Mouse (Mus musculus) bone marrow, adult 2 months (tissue): Measurements from ENCODE around the gene Plekha3. TPM values are rescaled to one million over a fixed set of nuclear protein-coding genes. Genes with fewer than 3 reads are reported as not detected.

Experiments
- H3K27ac ChIP-seq: fragments of 200-500 bp; 2 replicates; pipeline ENCODE4 v1.5.1; 2012; ENCODE audit warnings: low read depth, mild to moderate bottlenecking, control low read depth, inconsistent platforms, low read length; ENCODE audit not compliant: control insufficient read depth, poor library complexity, insufficient read depth
- H3K4me1 ChIP-seq: fragments of 200-500 bp; 2 replicates; pipeline ENCODE4 v1.6.1; 2011; ENCODE audit warnings: low read length; ENCODE audit not compliant: control insufficient read depth, insufficient read depth
- H3K4me3 ChIP-seq: fragments of 200-500 bp; replicated peaks from 2 replicates; pipeline ENCODE3; 2011; ENCODE audit warnings: mild to moderate bottlenecking, low read depth, low read length, control low read depth; ENCODE audit not compliant: control insufficient read depth
- CTCF ChIP-seq: fragments of 200-500 bp; IDR thresholded peaks from 2 replicates; pipeline ENCODE4 v1.5.1; 2011; ENCODE audit warnings: low read length, control low read depth; ENCODE audit not compliant: control insufficient read depth, insufficient read depth
- POLR2A ChIP-seq: fragments of 200-500 bp; IDR thresholded peaks from 2 replicates; pipeline ENCODE4 v1.6.1; 2011; ENCODE audit warnings: low read depth, mild to moderate bottlenecking, control low read depth, low read length, borderline replicate concordance; ENCODE audit not compliant: control insufficient read depth
- WGBS: fragments of 180-500 bp; shearing (Covaris S2); methylation state at CpG from one replicate; pipeline ENCODE4 v1.1.7; 2018; 5-methylcytosine and 5-hydroxymethylcytosine counted together
- polyA plus RNA-seq: library from polyadenylated mRNA; stranded (reverse); fragments of >200 nt; gene quantifications from 2 replicates; pipeline ENCODE4 v1.2.4, GENCODE M21; 2011; ENCODE audit warnings: low replicate concordance; ENCODE audit not compliant: missing spikeins, insufficient read depth, insufficient read length

Gene Plekha3
- 6.1 and 8.5 TPM in 2 replicates for polyA plus RNA-seq

DNA sequence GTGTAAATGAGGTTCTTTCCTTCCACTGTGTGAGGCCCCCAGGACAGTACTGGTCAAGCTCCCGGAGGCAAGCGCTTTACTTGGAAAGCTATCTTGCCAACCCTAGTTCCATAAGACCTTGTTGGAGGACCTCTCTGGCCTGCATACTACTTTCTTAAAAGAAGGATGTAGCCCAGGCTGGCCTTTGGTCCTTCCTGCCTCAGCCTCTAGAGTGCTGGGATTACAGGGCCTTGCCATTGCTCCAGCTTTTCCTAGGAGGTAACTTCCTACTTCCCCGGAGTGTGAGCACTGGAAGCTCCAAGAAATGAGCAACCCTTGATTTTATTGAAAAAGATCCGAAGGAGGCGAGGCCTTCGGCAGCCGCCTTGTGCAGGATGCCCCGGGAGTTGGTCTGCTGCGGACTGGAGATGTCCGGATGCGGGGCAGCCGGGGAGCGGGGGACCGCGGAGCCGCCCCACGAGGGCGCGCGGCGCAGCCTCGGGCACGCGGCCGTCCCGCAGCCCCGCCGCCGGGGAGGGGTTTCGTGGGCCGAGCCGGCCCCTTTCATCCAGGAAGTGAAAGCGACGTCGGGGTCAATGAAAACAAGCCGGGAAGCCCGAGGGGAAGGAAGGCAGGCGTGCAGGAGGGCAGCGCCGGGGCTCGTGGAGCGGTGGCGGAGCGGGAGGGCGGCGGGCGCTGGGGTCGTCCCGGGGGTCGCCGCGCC is at the start of gene Plekha3:
Gene Plekha3 (plus strand): TSS at position 557 of the 703 bp plus-strand sequence.
- peak within 1 kb of the TSS; percentile 81 for H3K4me3 ChIP-seq
- H3K27ac ChIP-seq, result peak within 1 kb of the TSS; percentile 36
- WGBS, result 3% methylated on average over 50 of the region's 52 CpGs
- no peaks in the 10 kb centered on the region; the same call in 1 of the 2 replicates for H3K4me1 ChIP-seq
- TF ChIP-seq CTCF (no peak), POLR2A (peak; percentile 73; the same call in 1 of the 2 replicates)

DNA sequence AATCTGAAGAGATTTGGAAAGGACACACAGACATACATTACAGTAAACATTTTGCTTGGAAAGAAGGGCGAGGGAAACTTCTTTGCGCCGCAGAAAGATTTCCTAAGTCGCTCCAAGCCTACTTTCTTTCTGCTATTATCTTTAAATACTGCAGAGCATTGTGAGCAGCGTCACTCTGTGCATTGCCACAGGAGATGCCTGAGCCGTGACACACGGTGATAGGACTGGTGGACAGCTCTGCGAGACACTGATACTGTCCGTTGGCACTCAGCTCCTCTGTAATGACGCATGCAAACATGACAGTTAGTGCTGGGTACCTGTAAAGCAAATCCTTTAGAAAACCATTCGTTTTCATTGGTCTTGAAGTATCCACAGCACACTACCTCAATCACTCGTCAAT is 44.8 kb upstream of the Plekha3 start:
- 86% methylated on average over 12 of the region's 12 CpGs for WGBS
- H3K4me3 ChIP-seq, result no peak overlapping the region
- TF ChIP-seq POLR2A (no peak), CTCF (no peak)

DNA sequence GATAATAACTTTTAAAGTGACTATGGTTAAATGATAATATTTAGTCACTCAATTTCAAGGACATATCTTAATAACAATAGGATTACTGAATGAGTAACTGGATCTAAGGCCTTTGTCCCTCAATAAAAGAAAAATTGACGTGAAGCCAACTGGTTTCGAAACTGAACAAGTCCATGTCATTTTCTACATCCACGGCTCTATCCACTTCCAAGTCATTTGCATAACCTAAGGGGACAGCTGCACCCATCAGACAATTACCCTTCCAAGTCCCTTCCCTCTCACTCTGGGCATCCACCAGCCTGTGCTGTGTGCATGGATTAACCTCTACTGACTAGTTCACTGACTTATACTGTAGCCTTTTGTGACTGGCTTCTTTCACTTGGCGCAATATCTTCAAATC is 43.5 kb upstream of the Plekha3 start:
- TF ChIP-seq POLR2A, result no peak
- no peak for TF ChIP-seq CTCF
- WGBS, result 82% methylated on average over 4 of the region's 4 CpGs
- H3K4me1 ChIP-seq, result no peaks in the 10 kb centered on the region
- H3K4me3 ChIP-seq, result no peak overlapping the region
- no peak overlapping the region for H3K27ac ChIP-seq

More for the DNA sequence above, 44.8 kb upstream of the Plekha3 start:
- Histone ChIP-seq H3K4me1 (no peaks in the 10 kb centered on the region), H3K27ac (no peak overlapping the region)

DNA sequence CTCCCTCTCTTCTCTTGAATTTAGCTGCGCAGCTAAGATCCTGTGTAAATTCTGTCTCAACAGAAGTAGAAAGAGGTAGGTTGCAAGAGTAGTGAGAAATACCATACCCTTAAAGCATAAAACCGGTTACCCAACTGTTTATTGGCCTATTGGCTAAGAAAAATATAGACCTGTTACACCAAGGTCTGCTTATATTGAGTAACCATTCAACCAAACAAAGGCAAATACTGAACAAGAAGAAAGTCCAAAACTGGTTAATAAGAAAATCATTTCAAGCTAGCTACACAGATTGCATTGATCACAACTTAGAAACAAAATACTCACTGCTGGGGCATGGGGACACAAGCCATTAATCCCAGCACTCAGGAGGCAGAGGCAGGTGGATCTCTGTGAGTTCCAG is 35.4 kb upstream of the Plekha3 start:
- 77% methylated on average over 2 of the region's 2 CpGs for WGBS
- Histone ChIP-seq H3K4me3 (no peak overlapping the region), H3K27ac (no peak overlapping the region), H3K4me1 (no peaks in the 10 kb centered on the region)
- no peak for TF ChIP-seq CTCF

DNA sequence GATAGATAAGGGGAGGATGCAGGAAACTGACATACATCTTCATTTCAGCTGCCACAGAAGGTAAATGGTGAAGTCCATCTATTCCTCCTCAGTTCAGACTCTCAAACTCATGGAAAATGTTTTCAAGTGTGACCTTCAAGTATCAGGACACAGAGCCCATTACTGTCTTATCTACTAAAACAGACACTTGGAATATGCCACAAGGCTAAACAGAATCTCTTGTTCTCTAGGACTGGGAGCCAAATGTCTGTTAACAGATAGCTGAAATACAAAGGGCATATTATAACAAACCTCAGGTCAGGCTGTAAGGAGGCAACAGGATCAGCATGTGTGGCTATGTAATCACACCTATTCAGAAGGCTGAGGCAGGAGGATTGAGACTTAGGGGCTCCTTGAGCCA is 31.3 kb upstream of the Plekha3 start:
- Histone ChIP-seq H3K4me1 (no peaks in the 10 kb centered on the region), H3K27ac (no peak overlapping the region), H3K4me3 (no peak overlapping the region)
- no peak for TF ChIP-seq POLR2A
- TF ChIP-seq CTCF, result no peak

DNA sequence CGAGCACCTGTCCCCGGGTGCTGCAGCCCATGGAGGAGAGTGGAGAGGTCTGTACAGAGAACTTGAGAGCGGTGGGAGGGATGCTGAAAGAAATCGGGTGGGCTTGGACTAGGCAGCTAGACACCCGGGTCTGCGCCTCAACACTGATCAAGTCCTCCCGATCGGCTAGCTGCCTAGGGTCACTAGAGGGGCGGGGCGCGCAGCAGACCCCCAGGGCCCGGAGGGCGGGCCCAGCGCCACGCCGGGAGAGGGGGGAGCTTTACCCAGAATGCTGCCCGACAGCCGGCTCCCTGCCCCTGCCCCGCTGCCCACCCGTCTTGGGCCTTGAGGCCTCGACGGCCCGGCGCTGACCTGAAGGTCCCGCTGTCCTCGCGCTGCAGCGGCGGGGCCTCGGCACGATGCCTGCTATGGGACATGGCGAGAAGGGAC is 27.6 kb upstream of the Plekha3 start:
- TF ChIP-seq POLR2A, result no peak
- TF ChIP-seq CTCF, result no peak
- H3K4me1 ChIP-seq, result no peaks in the 10 kb centered on the region
- H3K4me3 ChIP-seq, result peak overlapping the region; percentile 90
- H3K27ac ChIP-seq, result peak overlapping the region; percentile 38
- WGBS, result 1% methylated on average over 32 of the region's 32 CpGs

DNA sequence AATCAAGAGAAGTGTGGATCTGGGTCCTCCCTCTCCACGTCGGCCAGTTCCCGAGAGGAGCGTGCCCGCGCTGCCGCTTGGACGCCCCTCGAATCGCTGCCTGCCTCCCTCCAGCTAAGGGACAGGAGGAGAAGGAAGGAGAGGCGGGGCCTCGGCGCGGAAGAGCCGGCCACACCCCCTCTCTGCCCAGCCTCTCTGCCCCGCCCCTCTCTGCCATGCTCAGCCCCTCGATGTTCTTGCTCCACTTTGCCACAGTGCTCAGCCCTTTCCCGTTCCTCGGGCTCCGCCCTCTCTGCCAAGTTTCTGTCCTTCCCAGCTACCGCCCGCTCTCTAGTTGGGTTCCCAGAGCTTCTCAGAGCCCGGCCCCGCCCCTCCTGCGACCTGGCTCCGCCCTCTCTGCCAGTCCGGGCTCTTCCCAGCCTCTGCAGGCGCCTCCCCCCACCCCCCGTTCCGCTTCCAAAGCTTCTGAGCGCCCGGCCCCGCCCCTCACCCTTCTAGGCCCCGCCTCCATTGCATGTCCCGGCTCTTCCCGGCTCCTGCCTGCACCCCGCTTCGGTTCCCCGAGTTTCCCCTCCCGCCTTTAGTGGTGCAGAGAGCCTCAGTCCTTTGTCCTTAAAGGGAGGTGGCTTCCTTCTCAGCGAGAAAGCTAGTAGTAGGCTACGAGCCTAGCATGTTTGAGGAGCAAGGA is 27.1 kb upstream of the Plekha3 start, which contains the start of the genes Prkra and Pjvk:
Gene Prkra (minus strand): TSS at position 133 of the 688 bp plus-strand sequence.
Gene Pjvk (plus strand): TSS at position 594 of the 688 bp plus-strand sequence.
- H3K4me1 ChIP-seq, result no peaks in the 10 kb centered on the region
- peak; percentile 78; the same call in 1 of the 2 replicates for TF ChIP-seq POLR2A
- no peak for TF ChIP-seq CTCF
- under 1% methylated on average over 39 of the region's 42 CpGs for WGBS
- H3K27ac ChIP-seq, result peak within 1 kb of the TSS; percentile 38
- peak within 1 kb of the TSS; percentile 90 for H3K4me3 ChIP-seq

DNA sequence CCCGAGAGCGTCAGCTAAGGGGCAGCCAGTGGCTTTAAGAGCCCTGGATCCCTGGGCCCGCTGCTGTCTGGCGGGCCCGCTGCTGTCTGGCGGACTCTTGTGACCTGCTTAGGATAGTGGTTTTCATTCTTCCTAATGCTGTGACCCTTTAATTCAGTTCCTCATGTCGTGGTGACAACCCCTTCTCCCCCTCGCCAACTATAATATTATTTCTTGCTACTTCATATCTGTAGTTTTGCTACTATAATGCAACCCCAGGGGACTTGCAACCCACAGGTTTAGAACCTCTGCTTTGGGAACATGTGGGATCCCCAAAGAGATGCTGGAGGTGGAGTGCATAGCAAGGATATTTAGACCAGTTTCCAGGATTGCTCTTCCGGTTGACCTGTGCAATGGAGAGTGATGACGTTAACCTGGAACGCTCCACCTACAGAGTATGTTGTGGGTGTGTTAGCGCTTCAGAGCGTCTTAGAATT is 26.4 kb upstream of the Plekha3 start:
- Histone ChIP-seq H3K27ac (no peak overlapping the region), H3K4me3 (peak overlapping the region; percentile 90), H3K4me1 (no peaks in the 10 kb centered on the region)
- WGBS, result 37% methylated on average over 13 of the region's 13 CpGs
- TF ChIP-seq CTCF (no peak), POLR2A (no peak)
